Mouse (Mus musculus) layer of hippocampus, adult 18-20 months (tissue): ENCODE measurements at regions not wholly inside any gene's neighbourhood (a gene's known extent, or its start where the extent isn't known, plus 50 kb on each side); places are given as distances from the start of the nearest gene placed in this dataset.
A peak's percentile ranks its signal among the peaks of the same experiment; 100 is the strongest.

Source experiments
- DNase-seq, 2 experiments: peaks; one replicate each; pipeline ENCODE4 v3.0.0; 2022; ENCODE audit warnings: low spot score in 2 of 2

DNA sequence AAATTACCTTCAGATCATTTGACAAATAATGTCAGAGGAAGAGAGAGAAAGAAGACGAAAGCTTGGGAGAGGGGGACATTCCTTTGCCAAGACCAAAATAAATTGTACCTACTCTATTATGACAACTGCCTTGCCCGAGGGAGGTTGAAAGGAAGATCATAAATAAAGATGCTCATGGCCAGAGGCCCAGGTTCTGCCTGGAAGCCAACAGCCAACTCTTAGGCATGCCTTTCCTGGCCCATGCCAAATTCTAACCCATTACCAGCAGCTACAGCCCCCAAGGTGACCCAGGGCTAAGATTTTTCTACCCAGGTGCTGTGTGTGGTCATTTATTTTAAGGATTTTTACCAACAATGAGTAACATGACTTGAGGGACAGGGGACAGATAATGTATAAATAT, 54.9 kb downstream of the Cbln1 start:
- DNase-seq = no peak

- DNase-seq = no peak
These were observed 57.3 kb downstream of the Cbln1 start for GRCm38 (mm10) chr8:87415051-87415630.

DNA sequence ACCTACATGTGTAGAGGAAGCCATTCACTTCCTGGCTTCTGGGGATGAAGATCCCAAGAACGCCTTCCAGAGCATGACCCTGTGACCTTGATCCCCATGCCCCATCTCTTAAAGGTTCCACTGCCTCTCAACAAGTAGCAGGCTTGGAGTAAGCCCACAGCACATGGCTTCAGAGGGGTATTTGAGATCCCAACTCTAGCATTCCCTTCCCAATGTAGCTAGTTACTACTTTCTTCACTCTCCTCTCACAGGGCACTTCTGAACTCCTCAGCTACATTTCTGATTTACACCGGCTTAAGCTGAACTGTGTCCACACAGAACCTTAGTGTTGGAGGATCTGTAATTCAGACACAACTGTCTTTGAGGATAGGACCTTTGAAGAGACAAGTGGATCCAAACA, 83.4 kb downstream of the Cbln1 start:
- DNase-seq = no peak

DNA sequence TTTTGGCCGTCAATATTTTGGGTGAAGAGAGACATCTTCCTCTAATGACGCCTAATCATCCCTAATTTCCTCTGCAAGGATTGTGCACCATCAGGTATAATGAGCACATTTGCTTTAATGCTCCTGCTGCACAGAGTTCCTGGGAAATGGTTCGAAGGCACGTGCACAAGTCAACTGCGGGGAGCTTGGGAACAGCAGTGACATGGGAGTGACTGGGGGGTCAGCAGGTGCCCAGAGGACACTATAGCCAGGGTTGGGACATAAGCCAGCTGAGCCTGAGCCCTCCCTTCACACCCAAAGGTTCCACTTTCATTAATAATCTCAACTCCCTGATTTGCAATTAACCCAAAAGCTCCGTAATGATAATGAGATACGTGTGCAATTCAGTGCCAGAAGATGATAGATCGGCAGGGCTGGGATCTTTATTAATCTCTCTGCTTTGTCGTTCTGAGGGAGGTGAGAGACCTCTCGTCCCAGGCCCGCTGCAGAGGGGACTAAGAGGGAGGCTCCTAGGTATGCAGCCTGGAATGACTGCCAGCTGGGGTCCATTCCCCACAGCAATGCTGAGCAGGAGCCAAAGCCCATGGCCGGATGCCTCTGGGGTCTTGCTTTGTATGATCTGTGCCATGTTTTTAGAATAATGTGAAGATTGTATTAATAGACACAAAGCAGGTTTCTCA, 88.7 kb downstream of the Cbln1 start:
- no peak for DNase-seq

DNA sequence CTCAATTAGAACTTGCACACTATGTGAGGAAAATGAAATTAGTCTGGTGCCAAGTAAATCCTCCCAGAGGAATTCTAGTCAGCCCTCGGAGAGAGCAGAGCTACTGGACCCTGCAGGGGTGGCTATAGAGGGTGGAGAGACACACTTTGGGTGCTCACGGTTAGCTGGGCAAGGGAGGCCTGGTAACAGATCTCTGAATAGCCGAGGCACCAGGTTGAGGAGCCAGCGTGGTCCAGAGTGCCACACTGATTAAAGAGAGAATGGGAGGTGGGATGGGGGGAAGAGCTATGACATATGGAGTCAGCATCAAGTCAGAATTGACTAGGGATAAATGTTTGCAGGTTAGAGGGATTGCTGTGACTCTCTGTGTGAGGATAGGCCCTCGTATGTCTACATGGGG, 90.1 kb downstream of the Cbln1 start:
- DNase-seq = no peak

DNA sequence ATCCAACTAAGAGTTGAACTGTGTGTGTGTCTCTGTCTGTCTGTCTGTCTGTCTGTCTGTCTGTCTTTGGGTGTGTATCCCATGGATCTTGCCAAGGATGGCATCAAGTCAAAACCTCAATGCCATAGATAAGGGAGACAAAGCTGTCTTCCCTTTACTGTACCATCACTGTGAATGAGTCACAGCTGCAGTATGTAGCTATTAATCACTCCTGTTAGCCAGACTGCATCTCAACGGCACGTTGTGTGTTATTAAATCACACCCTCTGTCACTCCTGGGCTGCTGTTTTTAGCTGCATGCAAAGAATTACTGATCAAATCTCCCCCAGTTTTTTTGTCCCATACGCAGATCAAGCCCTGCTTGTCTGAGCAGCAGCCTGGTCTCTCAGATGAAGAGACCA, 91.6 kb downstream of the Cbln1 start:
- no peak for DNase-seq

- no peak for DNase-seq
These were observed 93.1 kb downstream of the Cbln1 start for GRCm38 (mm10) chr8:87379296-87379695.

DNA sequence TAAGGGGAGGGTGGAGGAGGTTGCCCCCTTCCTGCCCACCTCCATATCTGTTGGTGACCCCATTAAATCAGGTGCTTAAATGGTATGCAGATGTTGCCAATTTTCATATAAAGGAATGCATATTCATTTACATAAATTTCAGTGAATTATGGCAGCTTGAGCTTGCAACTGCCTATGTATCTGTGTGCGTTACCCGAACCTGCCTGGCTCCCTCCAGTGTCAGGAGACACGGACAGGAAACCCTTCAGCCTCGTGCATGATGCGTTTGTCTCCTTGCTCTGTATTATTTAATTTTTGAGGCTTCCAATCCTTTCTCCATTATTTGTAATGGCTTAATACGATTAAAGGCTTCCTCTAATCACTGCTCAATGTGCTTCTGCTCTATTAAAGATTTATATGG, 98.4 kb downstream of the Cbln1 start:
- DNase-seq = no peak

GRCm38 (mm10) chr8:87373535-87373934, 98.9 kb downstream of the Cbln1 start:
- DNase-seq = no peak

- DNase-seq = no peak
These were observed 100.3 kb downstream of the Cbln1 start for GRCm38 (mm10) chr8:87372061-87372460.

DNA sequence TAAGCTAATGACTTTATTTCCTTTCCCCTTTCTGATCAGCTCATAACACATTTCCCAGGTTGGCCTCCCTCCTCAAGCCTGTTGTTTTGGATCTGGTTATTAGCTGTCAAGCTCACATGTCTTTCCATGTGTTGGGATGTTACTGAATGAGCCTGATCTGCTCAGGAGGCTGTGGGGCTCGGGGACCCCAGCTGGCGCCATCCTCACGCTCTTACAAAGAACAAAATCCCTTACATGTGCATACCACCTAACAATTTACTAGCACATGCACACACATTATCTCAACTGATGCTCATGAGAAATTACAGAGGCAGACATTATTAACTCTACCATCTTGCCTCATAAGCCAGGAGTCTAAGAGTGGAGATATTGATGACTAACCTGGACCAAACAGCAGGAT, 102.2 kb downstream of the Cbln1 start:
- DNase-seq = no peak

DNA sequence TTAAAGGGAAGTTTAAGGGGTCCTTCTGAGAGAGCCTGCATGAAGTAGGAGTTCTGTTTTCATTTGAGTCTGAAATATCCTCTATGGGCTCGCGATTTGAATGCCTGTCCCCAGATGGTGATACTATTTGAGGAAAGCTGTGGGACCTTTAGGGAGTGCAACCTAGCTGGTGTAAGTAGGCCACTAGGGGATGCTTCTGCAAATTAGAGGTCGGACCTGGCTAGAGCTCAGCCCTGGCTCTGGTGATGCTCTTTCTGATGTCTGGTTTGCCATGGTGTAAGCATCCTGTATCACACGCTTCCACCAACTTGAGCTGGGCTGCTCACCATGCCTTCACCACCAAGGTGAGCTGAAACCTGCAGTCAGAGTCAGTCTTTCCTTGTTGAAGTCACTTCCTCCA, 121.9 kb downstream of the Cbln1 start:
- no peak for DNase-seq

DNA sequence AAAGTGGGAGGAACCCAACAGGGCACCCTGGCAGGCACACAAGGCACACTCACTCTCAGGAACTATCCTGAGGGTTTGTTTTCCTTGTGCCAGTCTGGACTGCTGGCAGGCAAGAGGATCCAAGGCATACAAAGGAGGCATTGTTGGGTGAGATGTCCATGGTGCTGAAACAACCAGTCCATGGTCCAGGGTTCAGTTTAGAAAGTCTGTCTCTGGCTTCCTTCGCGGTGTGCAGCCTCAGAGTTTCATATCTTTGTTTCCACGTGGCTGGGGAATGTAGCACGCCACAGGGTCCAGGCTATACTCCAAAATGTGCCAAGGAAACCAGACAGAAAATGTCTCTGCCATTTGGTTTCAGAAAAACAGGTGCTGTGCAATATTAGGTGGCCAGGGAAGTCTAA, 122.6 kb downstream of the Cbln1 start:
- peak in 1 of 2 experiments; percentile 2 for DNase-seq

- no peak for DNase-seq
These were observed 143.0 kb downstream of the Cbln1 start for GRCm38 (mm10) chr8:87329371-87329770.

GRCm38 (mm10) chr8:87314570-87314969, 157.8 kb downstream of the Cbln1 start:
- peak in 1 of 2 experiments; percentile 8 for DNase-seq

DNA sequence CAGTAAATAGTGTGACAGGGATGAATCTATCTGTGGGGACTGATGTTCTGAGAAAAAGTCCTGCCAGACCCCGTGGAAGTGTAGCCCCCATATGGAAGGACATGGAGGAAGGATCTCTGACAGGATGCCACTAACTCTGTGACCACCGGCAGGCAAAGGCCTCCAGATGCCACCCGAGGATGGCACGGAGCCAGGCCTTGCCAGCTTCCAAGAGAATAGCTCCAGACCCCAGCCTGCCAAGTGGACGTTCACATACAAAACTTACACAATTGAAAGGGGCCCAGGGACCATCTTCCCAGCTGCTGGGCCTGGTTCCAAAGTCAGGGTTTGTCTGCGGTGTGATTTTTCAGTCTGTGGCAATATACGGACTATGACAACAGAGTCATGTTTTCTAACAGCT, 161.1 kb downstream of the Cbln1 start:
- DNase-seq = no peak

- DNase-seq = no peak
These were observed 164.1 kb downstream of the Cbln1 start for GRCm38 (mm10) chr8:87308311-87308710.

DNA sequence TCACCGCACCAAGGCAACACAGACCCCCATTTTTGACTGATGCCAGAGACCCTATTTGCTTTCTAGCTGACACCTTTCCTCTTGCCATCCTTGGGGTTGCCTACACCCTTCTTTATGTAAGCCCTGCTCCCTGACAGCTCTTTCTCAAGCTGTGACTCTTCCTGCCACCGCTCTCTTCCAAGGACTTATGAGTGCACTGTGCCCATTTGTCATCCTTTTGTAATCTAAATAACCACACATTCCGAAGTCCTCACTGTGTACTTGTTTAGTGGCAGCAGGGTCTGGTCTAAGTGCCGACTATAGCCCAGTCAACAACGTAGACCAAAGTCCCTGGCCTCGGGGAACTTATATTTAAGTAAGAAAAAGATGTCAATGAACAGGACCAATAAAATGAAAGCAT, 167.4 kb downstream of the Cbln1 start:
- no peak for DNase-seq

DNA sequence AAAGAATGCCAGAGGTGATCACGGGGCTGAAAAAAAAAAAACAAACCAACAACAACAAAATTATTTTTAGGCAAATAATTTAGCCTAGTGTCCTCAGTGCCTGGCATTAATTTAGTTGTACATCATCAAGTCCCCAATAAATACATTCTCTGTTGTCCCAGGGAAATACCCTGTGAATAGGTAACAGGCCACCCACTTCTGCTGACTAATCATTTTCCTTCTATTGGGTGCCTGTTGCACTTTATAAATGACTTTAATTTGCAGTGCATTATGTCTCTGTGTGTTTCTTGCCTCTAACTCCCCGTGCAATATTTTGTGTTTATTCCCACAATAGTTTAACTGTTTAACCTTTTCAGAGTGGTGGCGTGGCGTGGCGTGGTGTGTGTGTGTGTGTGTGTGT, 168.9 kb downstream of the Cbln1 start:
- DNase-seq = no peak

DNA sequence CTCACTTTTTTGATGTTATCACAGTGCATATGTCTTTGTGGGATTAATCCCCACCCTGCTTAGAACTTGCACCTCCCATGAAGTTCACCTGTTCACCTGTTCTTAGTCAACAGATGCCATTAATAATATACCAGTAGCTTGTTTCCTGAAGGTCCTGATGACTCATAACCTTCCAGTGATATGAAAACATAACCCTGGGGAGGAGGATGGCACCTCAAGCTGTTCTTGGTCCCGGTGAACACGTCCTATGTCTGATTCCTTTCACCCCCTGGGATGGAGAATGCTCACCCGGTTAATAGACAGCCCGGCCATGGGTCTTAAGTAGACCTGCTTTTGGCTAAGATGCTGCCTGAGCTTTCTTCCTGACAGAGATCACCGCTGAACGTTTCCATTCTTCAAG, 174.6 kb downstream of the Cbln1 start:
- no peak for DNase-seq

DNA sequence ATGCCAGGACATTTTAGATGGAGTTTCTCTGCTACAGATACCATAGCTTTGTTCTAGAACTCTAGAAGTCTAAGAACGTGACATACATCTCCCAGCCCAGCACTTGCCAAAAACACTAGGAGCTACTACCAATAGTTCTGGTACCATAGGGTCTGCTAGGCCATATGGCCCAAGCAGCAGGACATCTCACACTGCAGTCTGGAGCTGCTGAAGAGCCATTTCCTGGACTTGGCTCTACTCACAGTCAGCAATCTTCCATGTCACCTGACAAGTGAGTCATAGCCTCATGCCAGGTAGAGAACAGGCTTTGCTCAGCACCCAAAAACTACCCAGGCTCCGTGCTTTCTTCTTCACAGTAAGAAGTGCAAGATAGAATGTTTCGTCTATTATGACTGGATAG, 175.1 kb downstream of the Cbln1 start:
- no peak for DNase-seq

- DNase-seq = no peak
These were observed 186.3 kb downstream of the Cbln1 start for GRCm38 (mm10) chr8:87286059-87286458.

DNA sequence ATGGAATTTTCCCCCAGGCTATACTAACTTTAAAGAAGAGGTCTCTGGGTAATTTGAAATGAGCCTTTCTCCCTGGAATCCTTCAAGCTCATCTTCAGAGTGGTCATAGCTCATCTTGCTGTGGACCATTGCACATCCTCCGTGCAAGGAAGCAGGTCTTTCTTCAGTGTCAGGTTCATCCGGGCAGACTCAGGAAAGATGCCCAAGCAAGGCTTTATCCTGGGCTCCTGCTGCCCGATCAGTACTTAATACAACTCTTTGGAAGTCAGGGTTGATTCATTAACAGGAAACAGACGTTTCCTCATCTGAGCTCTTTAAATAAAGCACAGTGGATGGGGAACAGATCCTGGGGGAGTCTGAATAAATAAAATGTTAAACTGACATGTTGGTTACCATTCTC, 188.1 kb downstream of the Cbln1 start:
- no peak for DNase-seq
